Mouse (Mus musculus): ENCODE data around the gene Tdrd1. TPM values are rescaled to one million over a fixed set of nuclear protein-coding genes. Genes with fewer than 3 reads are reported as not detected.

The Tdrd1 gene
- polyA plus RNA-seq, 1 experiment: 0.17 TPM

- 70% methylated on average over 3 of the region's 3 CpGs for WGBS
- DNase-seq (ENCODE audit: low read depth, low spot score): no peak
Observed at GRCm38 (mm10) chr19:56904095-56904494, 78.1 kb downstream of the Tdrd1 start.

GRCm38 (mm10) chr19:56905395-56905794, 79.4 kb downstream of the Tdrd1 start:
- WGBS: 77% methylated on average over 7 of the region's 7 CpGs
- DNase-seq (ENCODE audit: low read depth, low spot score): no peak

- 59% methylated on average over 3 of the region's 3 CpGs for WGBS
- DNase-seq (ENCODE audit: low read depth, low spot score): no peak
Observed at GRCm38 (mm10) chr19:56907850-56908249, 81.8 kb downstream of the Tdrd1 start.

- no peak for DNase-seq (ENCODE audit: low read depth, low spot score)
- WGBS: 68% methylated on average over 17 of the region's 17 CpGs
Observed at GRCm38 (mm10) chr19:56908472-56909270, 82.7 kb downstream of the Tdrd1 start.

- WGBS: 83% methylated on average over 11 of the region's 11 CpGs
Observed at GRCm38 (mm10) chr19:56910561-56910960, 84.6 kb downstream of the Tdrd1 start.

GRCm38 (mm10) chr19:56913761-56914160, 87.8 kb downstream of the Tdrd1 start:
- WGBS: 44% methylated on average over 4 of the region's 4 CpGs
- no peak for DNase-seq (ENCODE audit: low read depth, low spot score)

More at GRCm38 (mm10) chr19:56910561-56910960, 84.6 kb downstream of the Tdrd1 start:
- no peak for DNase-seq (ENCODE audit: low read depth, low spot score)

GRCm38 (mm10) chr19:56914658-56915057, 88.6 kb downstream of the Tdrd1 start:
- 98% methylated on average over 3 of the region's 3 CpGs for WGBS
- no peak for DNase-seq (ENCODE audit: low read depth, low spot score)

GRCm38 (mm10) chr19:56915084-56915483, 89.1 kb downstream of the Tdrd1 start:
- WGBS: 28% methylated on average over 6 of the region's 6 CpGs
- peak; percentile 72 for DNase-seq (ENCODE audit: low read depth, low spot score)

Other genes with a start within 250 kb of the Tdrd1 start
- 0.93 and 1.5 TPM in 2 replicates for gene Adrb1, start 104.0 kb upstream of the Tdrd1 start, polyA plus RNA-seq (2012; rRNA removed)
- 4.1 and 6.1 TPM in 2 replicates for gene Ccdc186, start 4.0 kb upstream of the Tdrd1 start, polyA plus RNA-seq (2012; rRNA removed)
- 0.73 and 0.95 TPM in 2 replicates for gene Vwa2, start 48.0 kb downstream of the Tdrd1 start, polyA plus RNA-seq (2012; rRNA removed)
- 2.1 and 2.4 TPM in 2 replicates for gene Afap1l2, start 182.0 kb downstream of the Tdrd1 start, polyA plus RNA-seq (2012; rRNA removed)

Measured in large intestine, adult 2 months (tissue).